11 mouse cellular contexts compared by ENCODE assay signal in genomic region chr5:32403082-32403953, GRCm38 (mm10). TPM values are rescaled to one million over a fixed set of nuclear protein-coding genes. Genes with fewer than 3 reads are reported as not detected.
DNase-seq lines count a peak whose midpoint lies in the region; ATAC-seq lines count a peak whose summit lies in the region.
"Had no signal": no experiment of that assay in that cellular context is flagged by ENCODE, and none has a peak within 500 bp of the region (broad histone marks: within the 10 kb centered on the region; RNA-seq: fewer than 3 reads in every experiment).

No protein-coding gene starts in this region.

- no peak overlapping the region for H3K4me3 ChIP-seq in hindbrain, embryonic 16.5 days (ENCODE audit: low read length)
- H3K4me3 ChIP-seq in hindbrain, embryonic 10.5 days = no peak overlapping the region
- H3K4me3 ChIP-seq in embryonic facial prominence, embryonic 13.5 days = no peak overlapping the region
- H3K4me3 ChIP-seq in midbrain, embryonic 14.5 days (replicated peaks; ENCODE audit: low read depth, low read length) = no peak overlapping the region
- H3K4me3 ChIP-seq in liver, embryonic 11.5 days (ENCODE audit: low read depth, low read length) = no peak overlapping the region

- WGBS in hindbrain, embryonic 16.5 days = 68% methylated on average over 9 of the region's 9 CpGs
- 81% methylated on average over 9 of the region's 9 CpGs for WGBS in hindbrain, embryonic 10.5 days
- 69% methylated on average over 9 of the region's 9 CpGs for WGBS in embryonic facial prominence, embryonic 13.5 days
- 75% methylated on average over 9 of the region's 9 CpGs for WGBS in midbrain, embryonic 14.5 days
- 61% methylated on average over 9 of the region's 9 CpGs for WGBS in liver, embryonic 11.5 days

- no peak for DNase-seq in hindbrain, embryonic 10.5 days (ENCODE audit: low spot score)
- DNase-seq in left cerebral cortex, postnatal 14 days (ENCODE audit: low spot score in 2 of 2) = peak; percentile 37 to 57
- no peak for DNase-seq in left cerebral cortex, postnatal 4 days
- DNase-seq in midbrain, embryonic 14.5 days = peak; percentile 56
- DNase-seq in liver, embryonic 11.5 days (ENCODE audit: low spot score) = no peak
- DNase-seq in ovary, adult 18-20 months (ENCODE audit: low spot score) = no peak
- DNase-seq: adrenal gland, postnatal 10 days; kidney, adult 11 months had no signal

- no peak overlapping the region for H3K4me2 ChIP-seq in hindbrain, embryonic 16.5 days (ENCODE audit: low read length)
- no peak overlapping the region for H3K4me2 ChIP-seq in embryonic facial prominence, embryonic 13.5 days
- no peak overlapping the region for H3K4me2 ChIP-seq in midbrain, embryonic 14.5 days (ENCODE audit: low read length)
- no peak overlapping the region for H3K4me2 ChIP-seq in liver, embryonic 11.5 days

- no peaks in the 10 kb centered on the region for H3K9me3 ChIP-seq in hindbrain, embryonic 16.5 days (ENCODE audit: control insufficient read depth, low read length)
- H3K9me3 ChIP-seq in hindbrain, embryonic 10.5 days = no peaks in the 10 kb centered on the region
- H3K9me3 ChIP-seq in embryonic facial prominence, embryonic 13.5 days = no peaks in the 10 kb centered on the region
- H3K9me3 ChIP-seq in midbrain, embryonic 14.5 days (ENCODE audit: control insufficient read depth, low read length) = no peaks in the 10 kb centered on the region
- H3K9me3 ChIP-seq in liver, embryonic 11.5 days (ENCODE audit: control insufficient read depth, low read length) = no peaks in the 10 kb centered on the region

- H3K36me3 ChIP-seq in hindbrain, embryonic 16.5 days (ENCODE audit: control insufficient read depth, insufficient read depth, low read length) = no peaks in the 10 kb centered on the region
- no peaks in the 10 kb centered on the region for H3K36me3 ChIP-seq in hindbrain, embryonic 10.5 days
- H3K36me3 ChIP-seq in embryonic facial prominence, embryonic 13.5 days = no peaks in the 10 kb centered on the region
- no peaks in the 10 kb centered on the region for H3K36me3 ChIP-seq in midbrain, embryonic 14.5 days (ENCODE audit: control insufficient read depth, insufficient read depth, low read length)
- H3K36me3 ChIP-seq in liver, embryonic 11.5 days (ENCODE audit: control insufficient read depth, insufficient read depth, low read length) = no peaks in the 10 kb centered on the region

- peak; percentile 83 for ATAC-seq in hindbrain, embryonic 16.5 days
- no peak for ATAC-seq in embryonic facial prominence, embryonic 13.5 days (ENCODE audit: insufficient number of reproducible peaks, insufficient read depth, low FRiP score, low TSS enrichment, low read depth)
- ATAC-seq in midbrain, embryonic 14.5 days (ENCODE audit: low FRiP score, low TSS enrichment) = no peak
- ATAC-seq in liver, embryonic 11.5 days (replicated peaks; ENCODE audit: low FRiP score) = no peak

- H3K4me1 ChIP-seq in hindbrain, embryonic 16.5 days (ENCODE audit: control insufficient read depth, insufficient read depth, low read depth, low read length) = no peaks in the 10 kb centered on the region; the same call in 1 of the 2 replicates
- H3K4me1 ChIP-seq in hindbrain, embryonic 10.5 days (replicated peaks) = peaks cover 11% of the 10 kb centered on the region; the same call in 1 of the 2 replicates
- H3K4me1 ChIP-seq in embryonic facial prominence, embryonic 13.5 days = peaks cover 6% of the 10 kb centered on the region
- 0 out of 2 replicates have a peak, but pooled peaks cover 4% of the 10 kb centered on the region for H3K4me1 ChIP-seq in midbrain, embryonic 14.5 days (ENCODE audit: control insufficient read depth, insufficient read depth, low read length)
- no peaks in the 10 kb centered on the region for H3K4me1 ChIP-seq in liver, embryonic 11.5 days (replicated peaks; ENCODE audit: control insufficient read depth, insufficient read depth, low read length)

- no peak overlapping the region for H3K27ac ChIP-seq in hindbrain, embryonic 16.5 days (ENCODE audit: low read depth, low read length)
- no peak overlapping the region for H3K27ac ChIP-seq in hindbrain, embryonic 10.5 days
- H3K27ac ChIP-seq in embryonic facial prominence, embryonic 13.5 days = 0 out of 2 replicates have a peak overlapping the region, but pooled peaks have one; percentile 24
- no peak overlapping the region; the same call in 1 of the 2 replicates for H3K27ac ChIP-seq in midbrain, embryonic 14.5 days (replicated peaks; ENCODE audit: low read depth, low read length)
- no peak overlapping the region for H3K27ac ChIP-seq in liver, embryonic 11.5 days (ENCODE audit: low read depth, low read length)

- H3K9ac ChIP-seq in hindbrain, embryonic 16.5 days (ENCODE audit: low read depth, low read length) = no peak overlapping the region
- H3K9ac ChIP-seq in embryonic facial prominence, embryonic 13.5 days = no peak overlapping the region
- H3K9ac ChIP-seq in midbrain, embryonic 14.5 days (replicated peaks; ENCODE audit: low read length) = no peak overlapping the region
- H3K9ac ChIP-seq in liver, embryonic 11.5 days (ENCODE audit: low read depth, low read length) = no peak overlapping the region

- H3K27me3 ChIP-seq in hindbrain, embryonic 16.5 days (replicated peaks; ENCODE audit: control insufficient read depth, insufficient read depth, low read length) = no peaks in the 10 kb centered on the region
- H3K27me3 ChIP-seq in hindbrain, embryonic 10.5 days (ENCODE audit: insufficient read depth, poor library complexity, severe bottlenecking) = no peaks in the 10 kb centered on the region
- H3K27me3 ChIP-seq in embryonic facial prominence, embryonic 13.5 days = no peaks in the 10 kb centered on the region
- no peaks in the 10 kb centered on the region for H3K27me3 ChIP-seq in midbrain, embryonic 14.5 days (ENCODE audit: control insufficient read depth, insufficient read depth, low read length)
- no peaks in the 10 kb centered on the region for H3K27me3 ChIP-seq in liver, embryonic 11.5 days (replicated peaks; ENCODE audit: control insufficient read depth, insufficient read depth, low read length)
- H3K27me3 ChIP-seq: CH12.LX had no signal

- intact Hi-C loops in left cerebral cortex, postnatal 14 days (cut with DNase I) = no loop called here
- intact Hi-C loops in left cerebral cortex, postnatal 4 days (cut with DNase I) = no loop called here

RNA-seq across cellular contexts. Expression of gene Ppp1cb, which starts 55.3 kb away (rescaled TPM):
- 178 and 187 TPM in 2 replicates for polyA plus RNA-seq in hindbrain, embryonic 16.5 days (2015; fragmentation: Nextera tagmentation; extraction: Ambion mirVana)
- 148 and 198 TPM in 2 replicates for polyA plus RNA-seq in hindbrain, embryonic 10.5 days (2016; fragmentation: Nextera tagmentation; extraction: Ambion mirVana)
- total RNA-seq in left cerebral cortex, postnatal 14 days (2021) = 100 to 1,000 TPM; 371 to 381 TPM
- 100 to 1,000 TPM; 362 to 387 TPM for total RNA-seq in left cerebral cortex, postnatal 4 days (2021)
- polyA plus RNA-seq in embryonic facial prominence, embryonic 13.5 days (2015; fragmentation: Nextera tagmentation; extraction: Ambion mirVana) = 199 and 220 TPM in 2 replicates
- polyA plus RNA-seq in midbrain, embryonic 14.5 days (2014; fragmentation: Nextera tagmentation; extraction: Ambion mirVana) = 247 and 254 TPM in 2 replicates
- polyA plus RNA-seq in liver, embryonic 11.5 days (2014; fragmentation: Nextera tagmentation; extraction: Ambion mirVana) = 143 and 161 TPM in 2 replicates

Comparison
In these comparisons a context has a peak if more than half of its experiments do, and no peak if none do; other contexts are left out.
1. DNase-seq: peak in left cerebral cortex, postnatal 14 days (2 of 2) and midbrain, embryonic 14.5 days (single experiment); none in hindbrain, embryonic 10.5 days (single experiment), left cerebral cortex, postnatal 4 days (single experiment), liver, embryonic 11.5 days (single experiment) and ovary, adult 18-20 months (single experiment).